Mouse (Mus musculus): ENCODE data around the gene Gphn. TPM values are rescaled to one million over a fixed set of nuclear protein-coding genes. Genes with fewer than 3 reads are reported as not detected.

Gphn gene
- total RNA-seq (2021): 10 to 100 TPM; 23.5 to 24.4 TPM

DNA sequence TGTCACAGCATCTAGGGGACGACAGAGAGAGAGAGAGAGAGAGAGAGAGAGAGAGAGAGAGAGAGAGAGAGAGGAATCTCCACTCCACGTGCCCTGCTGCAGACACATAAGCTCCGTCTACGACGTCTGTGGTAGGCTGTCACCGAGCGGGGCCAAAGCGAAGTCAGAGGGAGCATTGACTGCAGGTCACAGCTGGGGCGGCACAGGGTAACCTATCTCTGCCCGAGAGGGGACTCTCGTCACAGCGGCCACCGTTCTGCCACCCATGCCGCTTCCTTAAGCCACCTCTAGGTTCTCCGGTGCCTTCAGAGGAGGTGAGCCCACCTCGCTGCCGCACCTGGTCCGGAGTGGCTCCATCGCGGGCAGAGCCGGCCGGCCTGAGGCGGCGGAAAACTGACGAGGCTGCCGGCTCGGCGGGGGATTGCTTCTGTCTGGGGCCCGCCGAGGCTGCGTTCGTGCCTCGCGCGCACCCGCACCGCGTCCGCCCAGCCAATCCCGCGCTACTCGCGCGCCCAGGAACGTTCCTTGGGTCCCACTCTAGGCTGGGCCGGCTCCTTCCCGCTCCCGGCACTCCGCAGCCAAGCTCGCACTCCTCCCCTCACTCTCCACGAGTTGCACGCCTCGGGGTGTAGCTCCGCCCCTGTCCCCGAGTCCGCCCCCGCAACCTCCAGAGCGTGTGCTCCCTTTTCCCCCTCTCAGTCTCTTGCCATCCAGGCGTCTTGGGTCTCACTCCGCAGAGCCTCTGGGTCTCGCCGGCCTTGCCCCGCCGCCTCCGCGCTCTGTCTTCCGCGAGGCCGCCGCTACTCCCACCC is at the start of gene Gphn:
Gphn (plus strand) TSS at position 673 of the 812 bp plus-strand sequence.
- peak; percentile 90 to 91 for DNase-seq
- intact Hi-C loops (cut with DNase I): loop anchor here (5.0 to 10.0 kb wide), 2 partner anchors 521 to 639 kb away; partner anchors contain the start of genes Atp6v1d, Eif2s1 and Mpp5

DNA sequence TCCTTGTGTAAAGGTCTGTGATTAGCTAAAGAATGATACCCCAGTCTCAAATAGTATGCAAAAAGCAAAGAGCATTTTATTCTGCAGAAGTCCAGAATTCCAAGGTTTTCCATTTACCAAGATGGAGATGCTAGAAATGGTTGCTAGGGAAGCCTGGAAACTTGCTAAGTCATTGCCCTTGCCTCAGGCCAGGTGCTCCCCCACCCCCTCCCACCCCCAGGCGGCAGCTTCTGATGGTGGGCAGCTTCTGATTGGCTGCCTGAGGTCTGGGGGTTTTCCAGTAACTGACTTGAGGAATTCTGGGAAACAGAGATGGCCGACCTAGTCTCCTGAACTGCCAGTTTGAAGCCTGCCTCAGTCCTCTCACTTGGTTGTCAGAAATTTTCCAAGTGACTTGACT is 44.7 kb upstream of the Gphn start:
- intact Hi-C loops (cut with DNase I): no loop called here
- no peak for DNase-seq

DNA sequence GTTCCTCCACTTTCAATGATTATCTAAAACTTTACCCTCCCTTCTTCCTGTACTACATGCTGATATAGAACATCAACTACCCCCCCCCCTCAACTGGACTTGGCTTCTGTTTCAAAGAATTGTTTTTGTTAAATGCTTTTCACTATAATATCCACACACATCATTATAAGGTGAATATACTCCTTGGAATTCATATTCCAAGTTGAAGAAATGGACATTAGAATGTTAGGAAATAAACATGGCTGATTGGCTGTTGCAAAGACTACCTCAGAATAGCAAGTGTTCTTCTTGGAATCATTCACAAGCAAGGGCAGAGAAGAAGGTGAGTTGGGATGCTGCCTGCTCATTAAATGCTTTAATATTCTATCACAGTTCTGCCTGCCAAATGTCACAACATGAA is 32.2 kb upstream of the Gphn start, which contains the start of gene Gm6657:
Gm6657 (plus strand) TSS at position 301 of the 400 bp plus-strand sequence.
- intact Hi-C loops (cut with DNase I): no loop called here
- DNase-seq: no peak

DNA sequence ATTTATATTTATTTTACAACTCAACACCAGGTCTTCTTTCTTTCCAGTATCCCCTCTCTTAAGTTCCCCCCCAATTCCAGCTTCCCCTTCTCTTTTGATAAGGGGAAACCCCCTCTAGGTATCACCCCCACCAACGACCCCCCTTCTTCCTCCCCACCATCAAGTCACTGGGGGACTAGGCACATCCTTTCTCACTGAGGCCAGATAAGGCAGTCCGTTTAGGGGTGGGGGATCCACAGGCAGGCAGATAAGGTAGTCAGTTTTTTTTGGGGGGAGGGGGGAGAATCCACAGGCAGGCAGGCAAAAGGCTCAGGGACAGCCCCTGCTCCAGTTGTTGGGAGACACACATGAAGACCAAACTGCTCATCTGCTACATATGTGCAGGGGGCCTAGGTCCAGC is 30.8 kb upstream of the Gphn start:
- DNase-seq: no peak
- intact Hi-C loops (cut with DNase I): no loop called here

DNA sequence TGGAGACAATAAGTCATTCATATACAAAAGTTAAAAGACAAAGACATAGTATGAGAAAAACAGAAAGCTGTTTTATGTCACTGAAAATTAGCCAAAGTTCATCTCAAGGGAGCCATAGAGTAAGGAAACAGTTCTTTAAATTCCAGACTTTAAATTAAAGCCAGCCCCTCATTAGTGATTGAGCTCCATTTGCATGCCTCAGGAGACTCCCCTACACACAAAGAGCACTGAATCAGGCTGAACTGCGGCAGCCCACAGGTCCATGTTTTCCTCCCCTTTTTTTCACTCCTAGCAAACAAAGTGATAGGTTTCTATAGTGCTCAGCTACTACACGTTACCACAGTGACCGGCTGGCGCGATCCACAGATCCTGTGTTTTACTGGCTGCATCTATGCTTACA is 22.5 kb upstream of the Gphn start:
- intact Hi-C loops (cut with DNase I): loop anchor here (10.0 kb wide), 2 partner anchors 631 to 891 kb away; no protein-coding TSS in a partner anchor
- DNase-seq: no peak

DNA sequence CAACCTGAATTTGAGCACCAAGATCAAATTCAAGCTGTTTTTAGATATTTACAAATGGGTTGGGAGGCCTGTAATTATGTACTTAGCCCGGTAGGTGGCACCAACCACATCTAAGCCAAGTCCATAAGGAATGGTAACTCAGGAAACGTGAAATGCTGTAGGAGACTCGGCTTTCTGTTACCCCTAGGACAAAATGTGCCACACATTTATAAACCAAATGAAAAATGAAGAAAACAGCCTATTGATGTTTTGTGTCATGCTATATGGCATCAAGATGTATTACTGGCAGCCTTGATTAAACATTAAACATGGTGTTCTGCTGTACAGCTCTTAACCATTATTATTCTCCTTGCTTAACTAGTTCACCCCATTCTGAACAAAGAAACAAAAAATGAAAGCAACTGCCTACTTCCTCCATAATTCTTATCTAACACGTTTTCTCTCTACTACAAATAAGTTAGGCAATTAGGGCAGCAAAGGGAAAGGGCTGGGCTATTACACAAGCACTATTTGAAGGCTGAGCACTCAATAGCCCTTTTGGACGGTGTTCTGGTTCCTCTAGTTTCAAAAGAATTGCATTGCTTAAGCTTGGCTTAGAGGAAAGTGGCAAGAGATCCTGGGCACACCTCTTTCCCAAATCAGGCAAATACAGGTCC is 20.1 kb upstream of the Gphn start:
- intact Hi-C loops (cut with DNase I): loop anchor here (5.0 to 10.0 kb wide), 5 partner anchors 121 to 889 kb away; no protein-coding TSS in a partner anchor

DNA sequence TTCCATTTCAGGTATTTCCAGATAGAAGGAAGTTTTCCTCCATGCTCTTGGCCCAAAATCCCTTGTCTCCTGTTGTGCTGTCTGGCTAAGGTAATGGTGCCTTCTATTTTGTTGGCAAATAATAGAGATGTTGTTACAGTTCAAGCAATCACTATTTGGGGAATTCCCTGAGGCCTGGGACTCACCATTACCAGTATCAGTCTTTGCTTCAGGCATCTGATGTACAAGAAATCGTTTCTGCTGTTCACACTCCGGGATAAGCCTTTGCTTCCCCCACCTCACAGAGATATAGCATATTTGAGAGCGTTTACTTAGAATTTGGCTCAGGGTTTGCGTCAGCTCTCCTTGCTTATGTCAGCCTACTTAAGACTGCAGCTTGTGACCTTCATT is 19.6 kb upstream of the Gphn start:
- intact Hi-C loops (cut with DNase I): loop anchor here (5.0 to 10.0 kb wide), 5 partner anchors 121 to 888 kb away; no protein-coding TSS in a partner anchor
- no peak for DNase-seq

More for the DNA sequence above, 20.1 kb upstream of the Gphn start:
- peak; percentile 48 to 69 for DNase-seq

DNA sequence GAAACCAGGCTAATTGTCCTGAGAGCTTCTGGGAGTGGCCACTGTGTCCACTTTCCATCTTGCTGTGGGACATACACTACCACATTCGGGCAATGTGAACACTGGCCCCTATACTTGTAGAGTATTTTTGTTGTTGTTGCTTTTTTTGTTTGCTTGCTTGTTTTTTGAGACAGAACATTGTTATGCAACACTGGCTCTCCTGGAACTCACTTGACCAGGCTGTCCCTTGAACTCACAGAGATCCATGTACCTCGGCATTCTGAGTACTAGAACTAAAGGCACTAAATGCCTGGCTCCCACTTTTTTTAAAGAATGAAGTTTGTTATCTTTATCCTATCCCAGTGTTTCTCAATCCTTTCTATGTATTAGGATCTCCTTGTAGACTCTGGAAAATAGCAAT is 16.3 kb upstream of the Gphn start:
- intact Hi-C loops (cut with DNase I): loop anchor here (5.0 to 10.0 kb wide), 5 partner anchors 117 to 885 kb away; no protein-coding TSS in a partner anchor
- no peak for DNase-seq

DNA sequence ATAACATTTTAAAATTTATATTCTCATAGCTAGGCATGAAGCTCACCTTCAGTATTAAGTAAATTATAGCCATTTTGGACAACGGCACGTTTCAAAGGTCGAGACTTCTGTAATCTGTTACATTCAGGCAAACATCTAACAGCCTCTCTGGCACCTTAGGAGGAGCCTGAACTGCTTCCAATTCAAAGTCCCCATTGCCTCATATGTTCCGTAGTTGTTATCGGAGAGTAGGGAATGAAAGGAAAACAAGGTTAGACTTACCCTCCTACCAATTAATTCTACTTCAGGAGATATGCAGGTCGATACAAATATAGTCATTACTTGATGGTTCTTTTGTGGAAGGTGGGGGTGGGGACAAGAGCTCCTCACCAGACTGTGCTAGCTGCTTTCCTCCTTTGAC is 10.7 kb upstream of the Gphn start:
- DNase-seq: no peak
- intact Hi-C loops (cut with DNase I): no loop called here

DNA sequence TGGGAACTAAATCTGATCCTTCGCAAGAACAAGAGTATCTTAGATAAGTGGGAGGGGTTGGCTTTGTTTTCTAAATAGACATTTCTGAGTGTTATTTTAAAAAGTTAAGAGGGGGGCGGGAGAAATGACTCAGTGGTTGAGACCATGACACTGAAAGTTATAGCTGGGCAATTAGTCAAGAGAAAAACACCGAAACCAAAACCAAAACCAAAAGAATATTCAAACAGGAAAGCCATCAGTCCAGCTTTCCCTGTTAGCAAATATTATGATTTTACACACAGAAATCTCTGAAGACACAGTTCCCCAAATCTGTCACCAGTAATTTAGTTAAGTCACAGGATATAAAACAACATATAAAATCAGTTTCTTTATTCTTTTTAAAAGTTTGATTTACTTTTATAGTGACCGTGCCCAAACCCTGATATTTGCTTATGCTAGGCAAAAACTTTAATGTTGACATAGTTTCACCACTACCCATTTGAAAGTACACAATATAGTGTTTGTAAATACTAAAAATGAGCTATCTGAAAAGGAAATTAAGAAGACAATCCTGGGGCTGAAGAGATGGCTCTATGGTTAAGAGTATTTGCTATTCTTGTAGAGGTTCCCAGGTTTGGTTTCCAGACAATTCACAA is 6.9 kb upstream of the Gphn start:
- no peak for DNase-seq

DNA sequence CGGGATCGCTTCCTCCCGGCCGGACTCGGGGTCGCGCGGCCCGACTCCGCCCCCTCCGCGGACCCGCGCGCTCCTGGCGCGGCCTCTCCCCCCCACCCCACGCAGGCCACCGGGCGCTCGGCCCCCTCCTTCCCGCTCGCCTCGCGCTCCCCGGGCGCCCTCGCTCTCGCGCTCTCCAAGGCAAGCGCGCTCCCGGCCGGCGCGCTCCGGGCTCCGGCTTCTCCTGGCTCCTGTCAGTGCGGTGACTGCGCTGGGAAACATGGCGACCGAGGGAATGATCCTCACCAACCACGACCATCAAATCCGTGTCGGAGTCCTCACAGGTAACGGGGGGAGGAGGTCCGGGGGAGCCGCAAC is 318 bp downstream of the Gphn start:
- intact Hi-C loops (cut with DNase I): loop anchor here (5.0 to 10.0 kb wide), 2 partner anchors 521 to 638 kb away; partner anchors contain the start of genes Atp6v1d, Eif2s1 and Mpp5
- peak in 1 of 2 experiments; percentile 89 for DNase-seq

More for the DNA sequence above, 6.9 kb upstream of the Gphn start:
- intact Hi-C loops (cut with DNase I): no loop called here

DNA sequence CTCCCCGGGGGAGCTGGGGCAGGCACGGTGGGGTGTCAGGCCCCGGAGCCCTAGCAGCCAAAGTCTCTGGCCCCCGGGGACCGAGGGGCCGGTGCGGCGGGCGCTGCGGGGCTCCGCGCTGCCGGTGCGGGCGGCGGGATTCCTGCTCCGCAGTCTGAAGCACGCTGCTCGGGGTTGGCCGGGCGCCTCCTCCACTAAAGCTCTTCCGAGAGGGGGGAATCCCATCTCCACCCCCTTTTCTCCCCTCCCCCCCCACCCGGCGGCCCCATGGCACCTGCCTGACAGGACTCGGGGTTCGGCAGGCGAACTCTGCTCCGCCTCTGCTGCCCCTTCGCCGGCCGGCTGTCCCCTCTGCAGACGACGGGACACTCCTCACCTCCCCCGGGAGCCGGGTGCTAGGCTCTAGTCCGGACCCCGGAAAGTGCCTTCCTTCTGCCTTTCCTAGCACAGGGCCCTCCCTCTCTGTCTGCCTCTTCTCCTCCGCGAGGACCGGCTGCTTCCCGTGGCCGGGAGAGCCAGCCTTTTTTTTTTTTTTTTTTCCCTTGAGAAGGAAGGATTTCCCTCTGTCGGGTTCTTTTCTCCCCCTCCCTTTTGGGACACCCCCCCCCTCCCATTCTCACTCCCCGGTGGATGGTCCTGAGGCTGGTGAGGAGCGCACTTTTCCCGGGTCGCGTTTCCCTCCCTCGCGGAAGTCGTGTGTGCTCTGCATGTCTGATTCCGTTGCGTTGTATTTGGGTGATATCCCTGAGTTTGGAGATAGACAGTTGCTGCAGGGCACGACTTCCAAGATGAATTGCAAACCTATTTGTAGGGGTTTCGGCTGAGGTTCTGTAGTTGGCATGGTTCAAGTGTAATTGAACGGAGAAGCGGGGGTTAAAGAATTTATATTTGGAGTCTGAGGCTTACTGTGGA is 1.1 kb downstream of the Gphn start:
- intact Hi-C loops (cut with DNase I): loop anchor here (5.0 to 10.0 kb wide), 2 partner anchors 520 to 638 kb away; partner anchors contain the start of genes Atp6v1d, Eif2s1 and Mpp5
- peak; percentile 56 to 59 for DNase-seq

DNA sequence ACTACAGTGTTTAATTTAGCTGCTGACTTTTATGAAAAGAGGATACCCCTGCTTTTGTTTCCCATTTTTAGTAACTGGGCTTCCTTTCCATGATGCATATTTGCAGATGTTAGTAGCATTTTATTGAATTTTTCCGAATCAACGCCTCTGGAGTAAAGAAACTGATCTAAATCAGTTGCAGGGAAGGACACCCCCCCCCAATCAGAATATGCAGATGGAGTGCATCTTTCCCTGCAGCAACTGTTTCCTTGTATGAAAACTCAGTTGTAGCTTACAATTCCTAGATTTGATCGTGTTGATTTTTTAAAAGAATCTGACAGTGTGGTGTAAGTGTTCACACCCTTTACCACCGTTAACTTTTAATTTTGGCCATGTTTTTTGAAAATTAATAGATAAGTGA is 2.0 kb downstream of the Gphn start:
- DNase-seq: no peak
- intact Hi-C loops (cut with DNase I): loop anchor here (5.0 to 10.0 kb wide), 2 partner anchors 519 to 637 kb away; partner anchors contain the start of genes Atp6v1d, Eif2s1 and Mpp5

DNA sequence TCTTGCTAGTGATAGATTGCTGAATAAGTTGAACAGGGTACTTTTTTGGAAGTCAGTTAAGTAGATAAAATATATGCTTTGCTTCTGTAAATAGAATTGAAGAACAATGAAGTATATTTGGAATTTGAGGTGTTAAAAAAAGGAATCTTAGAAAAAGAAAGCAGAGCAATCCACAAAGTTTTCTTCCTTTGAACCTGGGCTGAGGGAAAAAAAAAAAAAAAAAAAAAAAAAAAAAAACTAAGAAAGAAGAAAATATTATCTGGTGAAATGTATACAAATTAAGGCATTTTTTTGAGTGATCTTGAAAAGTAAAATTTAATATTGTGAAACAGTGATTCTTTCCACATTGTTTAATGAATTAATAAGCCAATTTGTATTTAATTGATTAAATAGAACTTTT is 6.4 kb downstream of the Gphn start:
- intact Hi-C loops (cut with DNase I): no loop called here
- no peak for DNase-seq

DNA sequence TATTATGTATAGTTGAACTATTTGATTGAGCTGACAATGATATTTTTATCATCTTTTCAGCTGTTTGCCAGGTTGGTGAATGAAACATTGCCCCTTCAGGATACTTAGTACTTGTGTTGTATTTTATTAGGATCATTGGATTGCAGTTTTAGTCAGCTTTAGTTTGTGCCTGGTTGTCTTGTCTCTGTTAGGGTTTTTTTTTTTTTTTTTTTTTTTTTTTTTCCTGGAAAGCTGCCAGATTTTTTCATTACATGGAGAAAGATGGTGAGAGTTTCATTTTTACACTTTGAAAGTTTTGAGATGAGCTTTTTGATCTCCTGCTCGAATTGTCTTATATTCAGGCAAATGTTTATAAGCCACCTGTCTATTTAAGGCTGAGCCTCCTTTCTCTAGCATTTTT is 22.2 kb downstream of the Gphn start:
- intact Hi-C loops (cut with DNase I): no loop called here
- DNase-seq: no peak

DNA sequence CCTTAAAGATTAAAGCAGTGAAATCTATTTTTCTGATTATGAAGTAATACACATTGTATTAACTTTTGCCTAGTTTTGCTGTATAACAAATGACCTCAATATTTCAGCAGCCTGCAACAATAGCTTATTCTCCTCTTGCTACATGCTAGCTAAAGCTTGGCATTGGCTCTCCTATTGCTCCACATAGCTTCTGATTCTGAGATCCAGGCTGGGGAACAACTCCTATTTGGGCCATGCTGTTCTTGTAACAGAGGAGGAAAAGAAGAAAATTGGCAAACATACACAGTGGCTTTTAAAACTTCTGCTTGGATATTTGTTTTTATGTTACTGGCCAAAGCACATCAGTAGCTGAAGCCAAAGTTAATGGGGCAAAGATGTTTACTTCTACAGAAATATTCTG is 23.0 kb downstream of the Gphn start:
- DNase-seq: peak in 1 of 2 experiments; percentile 6
- intact Hi-C loops (cut with DNase I): no loop called here

DNA sequence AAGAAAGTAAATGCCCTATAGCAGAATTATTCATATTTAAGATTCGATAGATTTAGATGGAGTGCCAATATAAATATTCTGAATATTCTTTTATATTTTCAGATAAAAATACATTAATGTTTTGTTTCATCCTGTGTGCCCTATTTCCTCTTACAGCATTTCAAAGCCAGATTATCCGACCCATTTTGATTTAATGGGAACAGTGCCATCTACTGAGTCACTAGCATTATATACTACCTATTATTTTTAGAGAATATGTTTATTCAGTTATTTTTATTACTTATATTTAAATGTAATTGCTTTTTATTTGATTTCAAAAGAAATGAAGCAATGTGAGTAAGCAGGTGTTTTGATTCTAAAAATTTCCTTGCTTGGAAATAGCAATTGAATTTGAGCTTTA is 51.2 kb downstream of the Gphn start:
- DNase-seq: no peak
- intact Hi-C loops (cut with DNase I): no loop called here

DNA sequence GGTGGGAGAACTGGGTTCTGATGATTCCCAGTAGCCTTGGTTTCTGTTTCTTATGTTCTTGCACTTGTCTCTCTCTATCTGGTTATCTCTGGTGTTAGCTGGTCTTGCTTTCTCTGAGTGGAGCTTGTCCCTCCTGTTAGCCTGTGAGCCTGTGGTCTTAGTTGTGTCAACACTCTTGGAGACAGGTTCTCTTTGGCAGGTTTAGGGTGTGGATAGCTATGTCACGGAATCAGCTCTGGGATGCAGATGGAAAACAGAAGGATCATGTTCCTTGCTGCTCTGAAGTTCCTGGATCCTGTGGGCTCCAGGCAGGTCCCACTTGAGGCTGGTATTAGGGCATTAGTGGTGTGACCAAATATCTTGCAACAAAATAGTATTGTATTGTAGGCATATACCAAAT is 64.2 kb downstream of the Gphn start:
- intact Hi-C loops (cut with DNase I): no loop called here
- DNase-seq: no peak

DNA sequence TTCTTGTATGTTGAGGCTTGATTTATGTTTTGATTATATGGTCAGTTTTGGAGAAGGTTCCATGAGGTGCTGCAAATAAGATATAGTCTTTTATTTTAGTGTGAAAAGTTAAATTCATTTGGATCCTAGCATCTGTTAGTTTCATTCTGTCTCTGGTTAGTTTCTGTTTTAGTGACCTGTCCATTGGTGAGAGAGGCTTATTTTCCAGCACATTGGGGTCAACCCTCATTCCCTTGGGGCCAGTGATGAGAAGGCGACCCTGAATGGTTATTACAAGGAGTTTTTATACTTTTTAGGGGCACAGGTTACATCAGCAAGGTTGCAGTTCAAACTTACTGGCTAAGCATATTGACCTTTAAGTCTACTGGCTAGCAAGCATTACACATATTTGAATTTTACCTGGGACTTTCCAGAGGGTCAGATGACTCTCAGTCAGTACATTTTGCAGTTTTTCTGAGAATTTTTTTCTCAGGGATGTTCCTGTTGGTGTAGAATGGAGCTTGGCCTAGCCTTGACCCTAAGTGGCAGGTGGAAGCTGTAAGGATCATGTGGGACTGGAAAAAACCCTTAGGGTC is 72.7 kb downstream of the Gphn start:
- intact Hi-C loops (cut with DNase I): no loop called here
- DNase-seq: no peak

DNA sequence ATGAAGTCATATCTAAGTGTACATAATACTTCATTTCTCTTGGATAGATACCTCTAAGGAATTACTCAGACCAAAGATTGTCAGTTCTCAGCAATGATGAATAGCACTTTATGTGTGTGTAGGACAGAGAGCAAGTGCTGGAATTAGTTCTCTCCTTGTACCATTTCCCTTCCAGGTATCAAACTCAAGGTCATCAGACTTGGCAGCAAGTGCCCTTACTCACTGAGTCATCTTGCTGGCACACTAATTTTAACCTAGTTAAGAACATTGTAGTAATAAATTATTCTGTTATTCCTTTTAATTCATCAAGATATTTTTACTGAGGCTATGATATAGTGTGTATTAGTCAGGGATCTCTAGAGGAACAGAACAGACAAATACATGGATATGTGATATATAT is 88.9 kb downstream of the Gphn start:
- peak; percentile 5 to 19 for DNase-seq
- intact Hi-C loops (cut with DNase I): no loop called here
